8 mouse cellular contexts compared by ENCODE assay signal in genomic region chr11:117969100-117969944, GRCm38 (mm10). TPM values are rescaled to one million over a fixed set of nuclear protein-coding genes. Genes with fewer than 3 reads are reported as not detected.
DNase-seq lines count a peak whose midpoint lies in the region; ATAC-seq and TF ChIP-seq lines count a peak whose summit lies in the region.

No protein-coding gene starts in this region.

- under 1% methylated on average over 51 of the region's 65 CpGs for WGBS in hindbrain, embryonic 12.5 days

- peak overlapping the region; percentile 63 for H3K4me3 ChIP-seq in hindbrain, embryonic 12.5 days

- H3K36me3 ChIP-seq in hindbrain, embryonic 12.5 days, result no peaks in the 10 kb centered on the region

- peaks cover 51% of the 10 kb centered on the region for H3K4me1 ChIP-seq in hindbrain, embryonic 12.5 days

- H3K27me3 ChIP-seq in Patski, result no peaks in the 10 kb centered on the region
- peaks cover 40% of the 10 kb centered on the region for H3K27me3 ChIP-seq in hindbrain, embryonic 12.5 days

- peak; percentile 87 for ATAC-seq in Patski
- ATAC-seq in hindbrain, embryonic 12.5 days (ENCODE audit: low FRiP score), result peak; percentile 90

- POLR2A ChIA-PET in Patski (lab: Charles Lee), result interaction anchor here (0.7 to 4.7 kb wide), 20 partner anchors 10 to 93 kb away, joined by 3 to 51 read pairs (median 6); partner anchors contain the start of gene Pgs1

- peak overlapping the region; percentile 85 for H3K9ac ChIP-seq in hindbrain, embryonic 12.5 days

- in situ Hi-C loops in Patski (cut with MboI; ENCODE audit: low pct_unique_long_range_greater_than_20kb), result loop anchor here (5.0 to 25.0 kb wide), 4 partner anchors 43 to 857 kb away; partner anchors contain the start of gene Sec14l1

- no peak for TF ChIP-seq CTCF in Patski (IDR thresholded peaks at IDR 0.05)

- H3K9me3 ChIP-seq in hindbrain, embryonic 12.5 days (replicated peaks), result no peaks in the 10 kb centered on the region

- CTCF ChIA-PET in Patski (lab: Charles Lee), result interaction anchor here (0.9 to 2.8 kb wide), 17 partner anchors 10 to 97 kb away, joined by 3 to 30 read pairs (median 4); partner anchors contain the start of gene Pgs1

- DNase-seq in Patski (ENCODE audit: low read depth, low spot score), result peak; percentile 89
- peak; percentile 97 to 98 for DNase-seq in cerebellum, postnatal 10 days
- peak; percentile 88 to 91 for DNase-seq in frontal cortex, postnatal 10 days (ENCODE audit: low spot score in 2 of 2)
- DNase-seq in layer of hippocampus, postnatal 14 days (ENCODE audit: low spot score in 2 of 2), result peak; percentile 84 to 89
- peak; percentile 100 for DNase-seq in lung, postnatal 10 days
- DNase-seq in ovary, postnatal 36 days (ENCODE audit: low spot score), result peak; percentile 98
- peak; percentile 87 for DNase-seq in thymus, postnatal 4 days

- H3K4me2 ChIP-seq in hindbrain, embryonic 12.5 days (replicated peaks), result peak overlapping the region; percentile 68

- H3K27ac ChIP-seq in hindbrain, embryonic 12.5 days, result peak overlapping the region; percentile 93

RNA-seq across cellular contexts. Expression of gene Socs3, which starts 0.5 kb away (rescaled TPM):
- polyA plus RNA-seq in Patski (2021), result 171 TPM
- 10.4 and 11.8 TPM in 2 replicates for polyA plus RNA-seq in hindbrain, embryonic 12.5 days (2016; fragmentation: Nextera tagmentation; extraction: Ambion mirVana)
- 1 to 10 TPM; 2.1 to 3.2 TPM for total RNA-seq in layer of hippocampus, postnatal 14 days (2021)

RNA-seq across cellular contexts. Expression of gene Pgs1, which starts 16.8 kb away (rescaled TPM):
- 120 TPM for polyA plus RNA-seq in Patski (2021)
- polyA plus RNA-seq in hindbrain, embryonic 12.5 days (2016; fragmentation: Nextera tagmentation; extraction: Ambion mirVana), result 41.8 and 46.7 TPM in 2 replicates
- total RNA-seq in layer of hippocampus, postnatal 14 days (2021), result 10 to 100 TPM; 65.4 to 66.9 TPM

Comparison
In these comparisons a context has a peak if more than half of its experiments do, and no peak if none do; other contexts are left out.
1. Peak in every context shown above with its lines: DNase-seq, ATAC-seq, H3K4me3 ChIP-seq and H3K27ac ChIP-seq.
2. RNA of gene Socs3, which starts 0.5 kb away (polyA plus RNA-seq): 171 TPM in Patski (single experiment); 10.4 to 11.8 TPM in hindbrain, embryonic 12.5 days; every median in the first group is over 10 times any median in the second.